Mouse (Mus musculus) intestine, postnatal 0 days (tissue): ENCODE results near the gene Tnpo2. TPM values are rescaled to one million over a fixed set of nuclear protein-coding genes. Genes with fewer than 3 reads are reported as not detected.

Experiments
- ATAC-seq: fragments of 200-750 bp; cut with Nextera tagmentation; 2 replicates; pipeline ENCODE4 v1.8.0; 2017; ENCODE audit warnings: mild to moderate bottlenecking, moderate TSS enrichment, moderate library complexity
- H3K27ac ChIP-seq: fragments of 300-500 bp; sonication (generic); 2 replicates; pipeline ENCODE4 v1.5.1; 2014; ENCODE audit warnings: mild to moderate bottlenecking, low read depth, low read length, moderate library complexity
- H3K27me3 ChIP-seq: fragments of 300-500 bp; sonication (generic); replicated peaks from 2 replicates; pipeline ENCODE4 v1.6.1; 2014; ENCODE audit warnings: low read length, mixed read lengths; ENCODE audit not compliant: control insufficient read depth, insufficient read depth
- H3K36me3 ChIP-seq: fragments of 300-500 bp; sonication (generic); 2 replicates; pipeline ENCODE4 v1.6.1; 2014; ENCODE audit warnings: mild to moderate bottlenecking, moderate library complexity; ENCODE audit not compliant: control insufficient read depth, insufficient read depth
- H3K4me1 ChIP-seq: fragments of 300-500 bp; sonication (generic); replicated peaks from 2 replicates; pipeline ENCODE4 v1.6.1; 2014; ENCODE audit warnings: antibody characterized with exemption, low read length, mixed read lengths; ENCODE audit not compliant: control insufficient read depth, insufficient read depth
- H3K4me2 ChIP-seq: fragments of 300-500 bp; sonication (generic); replicated peaks from 2 replicates; pipeline ENCODE4 v1.6.1; 2014; ENCODE audit warnings: low read depth, mild to moderate bottlenecking, moderate library complexity
- H3K4me3 ChIP-seq: fragments of 300-500 bp; sonication (generic); 2 replicates; pipeline ENCODE4 v1.5.1; 2014; ENCODE audit warnings: low read depth, low read length
- H3K9ac ChIP-seq: fragments of 300-500 bp; sonication (generic); 2 replicates; pipeline ENCODE4 v1.6.1; 2014; ENCODE audit warnings: mild to moderate bottlenecking, low read depth, low read length
- H3K9me3 ChIP-seq: fragments of 300-500 bp; sonication (generic); 2 replicates; pipeline ENCODE4 v1.6.1; 2016; ENCODE audit warnings: mixed run types; ENCODE audit not compliant: control insufficient read depth
- CTCF ChIP-seq: sonication (generic); IDR thresholded peaks from 2 replicates; pipeline ENCODE4 v1.5.1; 2016; ENCODE audit warnings: low read depth, mild to moderate bottlenecking, control low read depth, antibody characterized with exemption, moderate library complexity
- WGBS: fragments of 180-500 bp; shearing (Covaris S2); extraction: QIAGEN DNeasy Blood & Tissue Kit; methylation state at CpG from one replicate; pipeline ENCODE4 v1.1.7; 2014; 5-methylcytosine and 5-hydroxymethylcytosine counted together
- polyA plus RNA-seq: library from polyadenylated mRNA; unstranded; fragments of >200 nt; fragmentation: Nextera tagmentation; extraction: Ambion mirVana; gene quantifications from 2 replicates; pipeline ENCODE4 v1.2.1, GENCODE M21; 2015

The Tnpo2 gene
- polyA plus RNA-seq, 1 experiment from 2014 or later = 9.8 TPM

- no peak overlapping the region for H3K9ac ChIP-seq
- H3K4me3 ChIP-seq = no peak overlapping the region
- ATAC-seq = 0 out of 2 replicates have a peak, but pooled peaks have one; percentile 28
- H3K36me3 ChIP-seq = no peaks in the 10 kb centered on the region
- H3K4me2 ChIP-seq = no peak overlapping the region
- H3K27me3 ChIP-seq = peaks cover 36% of the 10 kb centered on the region
- no peaks in the 10 kb centered on the region for H3K9me3 ChIP-seq
- 8% methylated on average over 28 of the region's 28 CpGs for WGBS
- no peak overlapping the region for H3K27ac ChIP-seq
- H3K4me1 ChIP-seq = no peaks in the 10 kb centered on the region
- TF ChIP-seq CTCF = no peak
Measured at GRCm38 (mm10) chr8:85011242-85011641, 25.5 kb upstream of the Tnpo2 start.

- peak overlapping the region; percentile 26 for H3K4me3 ChIP-seq
- H3K9ac ChIP-seq = no peak overlapping the region
- no peaks in the 10 kb centered on the region for H3K4me1 ChIP-seq
- H3K4me2 ChIP-seq = peak overlapping the region; percentile 65
- ATAC-seq = peak; percentile 60
- TF ChIP-seq CTCF = peak; percentile 84
- 5% methylated on average over 25 of the region's 26 CpGs for WGBS
- H3K27ac ChIP-seq = no peak overlapping the region
- peaks cover 32% of the 10 kb centered on the region for H3K27me3 ChIP-seq
- H3K36me3 ChIP-seq = peaks cover 9% of the 10 kb centered on the region
- H3K9me3 ChIP-seq = no peaks in the 10 kb centered on the region
Measured at GRCm38 (mm10) chr8:85013230-85013840, 23.4 kb upstream of the Tnpo2 start.

- ATAC-seq = no peak
- Histone ChIP-seq H3K27ac (no peak within 1 kb of the TSS), H3K9me3 (no peaks in the 10 kb centered on the region), H3K4me2 (peak within 1 kb of the TSS; percentile 65), H3K9ac (no peak within 1 kb of the TSS), H3K4me1 (no peaks in the 10 kb centered on the region), H3K36me3 (peaks cover 20% of the 10 kb centered on the region), H3K4me3 (peak within 1 kb of the TSS; percentile 26), H3K27me3 (peaks cover 25% of the 10 kb centered on the region)
- no peak for TF ChIP-seq CTCF
- 46% methylated on average over 2 of the region's 2 CpGs for WGBS
Measured at GRCm38 (mm10) chr8:85014431-85014830, 22.3 kb upstream of the Tnpo2 start, which contains the start of gene Best2. Gene Best2 (minus strand): TSS chr8:85014531.

- no peaks in the 10 kb centered on the region for H3K9me3 ChIP-seq
- no peak overlapping the region for H3K27ac ChIP-seq
- H3K9ac ChIP-seq = no peak overlapping the region
- no peak overlapping the region for H3K4me2 ChIP-seq
- H3K27me3 ChIP-seq = peaks cover 11% of the 10 kb centered on the region
- no peak for TF ChIP-seq CTCF
- H3K4me1 ChIP-seq = no peaks in the 10 kb centered on the region
- H3K36me3 ChIP-seq = peaks cover 34% of the 10 kb centered on the region
- no peak overlapping the region for H3K4me3 ChIP-seq
- WGBS = 57% methylated on average over 10 of the region's 10 CpGs
- ATAC-seq = no peak
Measured at GRCm38 (mm10) chr8:85016724-85017123, 20.0 kb upstream of the Tnpo2 start.

GRCm38 (mm10) chr8:85017209-85017608 is 19.5 kb upstream of the Tnpo2 start:
- H3K36me3 ChIP-seq = peaks cover 37% of the 10 kb centered on the region
- no peaks in the 10 kb centered on the region for H3K4me1 ChIP-seq
- H3K9me3 ChIP-seq = no peaks in the 10 kb centered on the region
- peaks cover 9% of the 10 kb centered on the region for H3K27me3 ChIP-seq
- no peak overlapping the region for H3K4me2 ChIP-seq
- 54% methylated on average over 5 of the region's 5 CpGs for WGBS
- H3K27ac ChIP-seq = no peak overlapping the region
- no peak for ATAC-seq
- TF ChIP-seq CTCF = no peak
- H3K4me3 ChIP-seq = no peak overlapping the region
- no peak overlapping the region for H3K9ac ChIP-seq

- H3K4me2 ChIP-seq = no peak overlapping the region
- no peak overlapping the region for H3K27ac ChIP-seq
- no peak overlapping the region for H3K9ac ChIP-seq
- H3K9me3 ChIP-seq = no peaks in the 10 kb centered on the region
- TF ChIP-seq CTCF = peak; percentile 31
- no peak overlapping the region for H3K4me3 ChIP-seq
- no peaks in the 10 kb centered on the region for H3K27me3 ChIP-seq
- ATAC-seq = no peak
- H3K36me3 ChIP-seq = peaks cover 54% of the 10 kb centered on the region
- 0 out of 2 replicates have a peak, but pooled peaks cover 2% of the 10 kb centered on the region for H3K4me1 ChIP-seq
- WGBS = 97% methylated on average over 3 of the region's 3 CpGs
Measured at GRCm38 (mm10) chr8:85021514-85022055, 15.1 kb upstream of the Tnpo2 start.
